Mouse (Mus musculus): ENCODE measurements around the gene Gm11273.
"Not testable (repeated sequence)": the region's sequence is repeated elsewhere in the genome, so short reads cannot be mapped to it uniquely, and the experiment has no call there.

- TF ChIP-seq CTCF (conservative IDR thresholded peaks at IDR 0.05; ENCODE audit: low read length); NANOG (IDR thresholded peaks at IDR 0.05; ENCODE audit: borderline replicate concordance, low read length); POU5F1 (IDR thresholded peaks at IDR 0.05; ENCODE audit: borderline replicate concordance, low read length): not testable (repeated sequence)
These were observed 22.2 kb downstream of the Gm11273 start, which contains the start of the genes Zkscan4 and Gm10065 for GRCm38 (mm10) chr13:21478759-21479670.
